13 mouse cellular contexts compared by ENCODE assay signal in genomic region chr14:45167366-45167765, GRCm38 (mm10). TPM values are rescaled to one million over a fixed set of nuclear protein-coding genes. Genes with fewer than 3 reads are reported as not detected.
DNase-seq lines count a peak whose midpoint lies in the region; ATAC-seq and TF ChIP-seq lines count a peak whose summit lies in the region.
"Had no signal": no experiment of that assay in that cellular context is flagged by ENCODE, and none has a peak within 500 bp of the region (broad histone marks: within the 10 kb centered on the region; RNA-seq: fewer than 3 reads in every experiment).

No protein-coding gene starts in this region.

- 84% methylated on average over 8 of the region's 8 CpGs for WGBS in heart, adult 2 months
- 87% methylated on average over 8 of the region's 8 CpGs for WGBS in midbrain, postnatal 0 days
- 87% methylated on average over 8 of the region's 8 CpGs for WGBS in midbrain, embryonic 10.5 days

- no peaks in the 10 kb centered on the region for H3K79me2 ChIP-seq in heart, adult 2 months (replicated peaks; ENCODE audit: control insufficient read depth, insufficient read depth, low read length)

- H3K27ac ChIP-seq in heart, adult 2 months = no peak overlapping the region
- no peak overlapping the region for H3K27ac ChIP-seq in midbrain, postnatal 0 days (ENCODE audit: low read depth, low read length)
- no peak overlapping the region for H3K27ac ChIP-seq in midbrain, embryonic 10.5 days (replicated peaks)
- H3K27ac ChIP-seq: liver, embryonic 15.5 days; midbrain, embryonic 13.5 days had no signal

- TF ChIP-seq EP300 in heart, adult 2 months (IDR thresholded peaks at IDR 0.05; ENCODE audit: insufficient read depth, low read depth, low read length) = no peak

- no peak for TF ChIP-seq POLR2A in heart, adult 2 months (IDR thresholded peaks at IDR 0.05; ENCODE audit: insufficient read depth, low read depth, low read length)

- H3K4me1 ChIP-seq in heart, adult 2 months (ENCODE audit: control insufficient read depth, insufficient read depth, low read length) = no peaks in the 10 kb centered on the region
- H3K4me1 ChIP-seq in midbrain, postnatal 0 days (ENCODE audit: insufficient read depth, low read length) = no peaks in the 10 kb centered on the region
- no peaks in the 10 kb centered on the region for H3K4me1 ChIP-seq in midbrain, embryonic 10.5 days
- H3K4me1 ChIP-seq: liver, embryonic 15.5 days; midbrain, embryonic 13.5 days had no signal

- ATAC-seq in midbrain, postnatal 0 days (ENCODE audit: low FRiP score) = no peak
- ATAC-seq: midbrain, embryonic 13.5 days had no signal

- intact Hi-C loops in heart, adult 2 months (cut with DNase I) = no loop called here

- peak; percentile 55 for TF ChIP-seq CTCF in heart, adult 2 months (IDR thresholded peaks at IDR 0.05)
- TF ChIP-seq CTCF in midbrain, postnatal 0 days (IDR thresholded peaks at IDR 0.05) = peak; percentile 50

- H3K4me2 ChIP-seq in midbrain, postnatal 0 days (ENCODE audit: low read depth, low read length, poor library complexity, severe bottlenecking) = no peak overlapping the region
- H3K4me2 ChIP-seq: liver, embryonic 15.5 days; midbrain, embryonic 13.5 days had no signal

- H3K9me3 ChIP-seq in midbrain, postnatal 0 days (ENCODE audit: low read length) = no peaks in the 10 kb centered on the region
- no peaks in the 10 kb centered on the region for H3K9me3 ChIP-seq in midbrain, embryonic 10.5 days (replicated peaks)
- H3K9me3 ChIP-seq: liver, embryonic 15.5 days; midbrain, embryonic 13.5 days had no signal

- no peak overlapping the region for H3K9ac ChIP-seq in heart, adult 2 months (ENCODE audit: low read depth, low read length)
- no peak overlapping the region for H3K9ac ChIP-seq in midbrain, postnatal 0 days (replicated peaks; ENCODE audit: low read length, poor library complexity, severe bottlenecking)
- H3K9ac ChIP-seq: liver, embryonic 15.5 days; midbrain, embryonic 13.5 days had no signal

- no peaks in the 10 kb centered on the region for H3K27me3 ChIP-seq in heart, adult 2 months (ENCODE audit: control insufficient read depth, insufficient read depth, low read length)
- H3K27me3 ChIP-seq in midbrain, postnatal 0 days (ENCODE audit: insufficient read depth, low read length) = no peaks in the 10 kb centered on the region
- H3K27me3 ChIP-seq in midbrain, embryonic 10.5 days (ENCODE audit: low read depth, poor library complexity, severe bottlenecking) = no peaks in the 10 kb centered on the region
- no peaks in the 10 kb centered on the region for H3K27me3 ChIP-seq in splenic B cell, adult 2 months (ENCODE audit: control insufficient read depth, insufficient read depth, low read length, poor library complexity, severe bottlenecking)
- H3K27me3 ChIP-seq: liver, embryonic 15.5 days; midbrain, embryonic 13.5 days had no signal

- no peak overlapping the region for H3K4me3 ChIP-seq in heart, adult 2 months
- no peak overlapping the region for H3K4me3 ChIP-seq in midbrain, postnatal 0 days (ENCODE audit: low read depth, low read length)
- H3K4me3 ChIP-seq in midbrain, embryonic 10.5 days = no peak overlapping the region
- H3K4me3 ChIP-seq: liver, embryonic 15.5 days; midbrain, embryonic 13.5 days had no signal

- H3K36me3 ChIP-seq in heart, adult 2 months (ENCODE audit: control insufficient read depth, insufficient read depth, low read length) = no peaks in the 10 kb centered on the region
- peaks cover 5% of the 10 kb centered on the region; the same call in 1 of the 2 replicates for H3K36me3 ChIP-seq in midbrain, postnatal 0 days (ENCODE audit: insufficient read depth, low read length)
- H3K36me3 ChIP-seq in midbrain, embryonic 10.5 days = no peaks in the 10 kb centered on the region
- H3K36me3 ChIP-seq in splenic B cell, adult 2 months (ENCODE audit: control insufficient read depth, insufficient read depth, low read length, poor library complexity, severe bottlenecking) = peaks cover 14% of the 10 kb centered on the region; the same call in 1 of the 2 replicates
- H3K36me3 ChIP-seq: liver, embryonic 15.5 days had no signal

- DNase-seq in heart, adult 2 months = no peak
- DNase-seq in heart, adult 8-10 months (ENCODE audit: low spot score) = no peak
- DNase-seq in midbrain, postnatal 0 days (ENCODE audit: low spot score) = peak; percentile 7
- no peak for DNase-seq in midbrain, embryonic 10.5 days (ENCODE audit: low spot score)
- peak; percentile 15 for DNase-seq in ZHBTc4 (ENCODE audit: low read depth, low spot score)
- DNase-seq in splenic B cell, adult 2 months (ENCODE audit: low read depth, low spot score) = peak; percentile 42
- no peak for DNase-seq in adrenal gland, adult 18-20 months (ENCODE audit: low spot score in 2 of 2)
- DNase-seq: cerebellum, postnatal 25 days; gastrocnemius, postnatal 25 days; heart, postnatal 14 days; kidney, adult 18-20 months had no signal

RNA-seq across cellular contexts. Expression of gene Gpr137c, which starts 52.2 kb away (rescaled TPM):
- total RNA-seq in heart, adult 2 months (2021) = 1 to 10 TPM; 5.1 to 7.3 TPM
- polyA plus RNA-seq in heart, adult 2 months (2012; rRNA removed) = 2.7 and 2.9 TPM in 2 replicates
- 10 to 100 TPM in 1 of 4 experiments, 1 to 10 TPM in 3; 5.8 to 10.7 (median 6.6) TPM for total RNA-seq in heart, adult 8-10 months (2022)
- 57.1 and 57.3 TPM in 2 replicates for total RNA-seq in midbrain, postnatal 0 days (2014; rRNA removed)
- polyA plus RNA-seq in midbrain, postnatal 0 days (2015; fragmentation: Nextera tagmentation; extraction: Ambion mirVana) = 13.0 and 15.0 TPM in 2 replicates
- polyA plus RNA-seq in midbrain, embryonic 10.5 days (2016; fragmentation: Nextera tagmentation; extraction: Ambion mirVana) = 4.1 and 6.0 TPM in 2 replicates
- total RNA-seq in adrenal gland, adult 18-20 months (2021) = 1 to 10 TPM; 1.4 TPM

RNA-seq across cellular contexts. Expression of gene Txndc16, which starts 52.8 kb away (rescaled TPM):
- total RNA-seq in heart, adult 2 months (2021) = 10 to 100 TPM; 11.2 to 12.3 TPM
- polyA plus RNA-seq in heart, adult 2 months (2012; rRNA removed) = 5.2 and 6.9 TPM in 2 replicates
- total RNA-seq in heart, adult 8-10 months (2022) = 10 to 100 TPM in 3 of 4 experiments, 1 to 10 TPM in 1; 9.6 to 15.0 (median 13.0) TPM
- 53.1 and 57.3 TPM in 2 replicates for total RNA-seq in midbrain, postnatal 0 days (2014; rRNA removed)
- polyA plus RNA-seq in midbrain, postnatal 0 days (2015; fragmentation: Nextera tagmentation; extraction: Ambion mirVana) = 31.2 and 34.4 TPM in 2 replicates
- polyA plus RNA-seq in midbrain, embryonic 10.5 days (2016; fragmentation: Nextera tagmentation; extraction: Ambion mirVana) = 15.8 and 17.3 TPM in 2 replicates
- total RNA-seq in adrenal gland, adult 18-20 months (2021) = 10 to 100 TPM; 15.5 to 15.8 TPM

Comparison
In these comparisons a context has a peak if more than half of its experiments do, and no peak if none do; other contexts are left out.
1. DNase-seq: peak in midbrain, postnatal 0 days (single experiment), ZHBTc4 (single experiment) and splenic B cell, adult 2 months (single experiment); none in heart, adult 2 months (0 of 2), heart, adult 8-10 months (single experiment), midbrain, embryonic 10.5 days (single experiment) and adrenal gland, adult 18-20 months (0 of 2).